Mouse (Mus musculus): ENCODE results near the gene Hoxd3.

Hoxd3 gene

DNA sequence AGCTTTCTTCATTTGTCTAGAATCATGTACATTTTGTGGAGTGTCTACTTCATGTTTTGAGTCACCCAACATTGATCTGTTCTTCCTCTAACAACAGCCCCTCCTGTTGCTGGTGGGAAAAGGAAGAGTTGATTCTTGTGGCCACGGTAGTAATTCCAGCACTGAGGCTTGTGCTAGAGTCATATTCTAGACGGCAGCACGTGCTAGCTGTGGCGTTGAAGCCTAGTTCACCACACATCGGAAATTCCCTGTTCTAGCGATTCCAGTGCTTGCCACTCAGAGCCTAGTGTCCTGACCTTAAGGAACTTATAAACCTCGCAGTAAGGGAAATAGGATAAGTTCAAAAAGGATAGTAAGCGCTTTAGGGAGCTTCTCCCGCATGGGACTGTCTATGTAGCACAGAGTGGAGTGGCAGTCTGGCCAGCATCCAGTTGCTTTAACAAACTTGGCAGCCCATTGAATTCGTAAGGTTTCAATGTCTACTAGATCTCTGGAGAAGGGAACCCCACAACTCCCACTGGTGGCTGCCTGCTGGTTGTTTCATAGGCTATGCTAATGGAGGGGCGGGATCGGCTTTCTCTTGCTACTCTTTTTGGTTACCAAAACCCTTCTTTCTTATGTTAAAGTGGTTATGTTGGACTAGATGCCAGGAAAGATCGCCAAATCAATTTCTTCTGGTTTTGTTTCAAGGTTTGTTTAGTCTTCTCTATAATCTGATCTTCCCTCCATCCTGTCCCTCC is 66.0 kb downstream of the Hoxd3 start:
- DNase-seq (ENCODE audit: low read depth, low spot score), result no peak

DNA sequence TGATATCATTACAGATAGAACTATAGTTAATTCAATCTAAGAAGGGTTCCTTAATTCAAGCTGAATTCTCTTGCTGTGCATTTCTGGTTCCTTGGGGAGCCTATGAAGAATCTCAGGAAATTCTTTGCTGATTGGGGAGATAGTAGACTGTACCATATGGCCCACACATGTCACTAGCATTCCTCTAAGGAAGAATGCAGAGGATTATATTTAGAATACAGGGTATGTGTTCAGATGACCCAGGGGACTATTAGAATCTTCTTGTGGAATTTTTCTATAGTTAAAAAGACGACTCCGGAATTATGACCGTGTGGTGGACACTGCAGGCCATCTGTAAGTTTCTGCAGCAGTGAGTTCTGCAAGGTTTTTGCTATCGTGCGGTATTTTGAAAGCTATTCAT is 69.7 kb downstream of the Hoxd3 start:
- DNase-seq (ENCODE audit: low read depth, low spot score), result no peak

DNA sequence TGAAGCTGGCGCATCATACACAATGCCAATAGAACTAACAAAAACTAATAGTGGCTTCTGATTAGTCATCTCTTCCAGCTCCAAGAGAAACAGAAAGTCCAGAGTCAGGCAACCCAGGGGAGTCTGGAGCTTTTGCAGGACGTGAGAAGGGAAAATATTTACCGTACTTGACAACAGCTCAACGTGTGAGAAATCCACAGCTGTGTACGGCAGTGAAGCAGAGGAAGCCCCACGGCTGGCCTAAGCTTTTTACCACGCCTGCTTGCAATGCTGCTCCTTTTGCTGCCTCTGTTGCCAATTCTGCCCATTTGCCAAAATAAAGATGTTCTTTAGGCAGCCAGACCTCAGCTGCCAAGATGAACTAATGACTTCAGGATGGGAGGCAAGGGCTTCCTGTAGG is 83.8 kb downstream of the Hoxd3 start:
- no peak for DNase-seq (ENCODE audit: low read depth, low spot score)
